In the genomic region with DNA sequence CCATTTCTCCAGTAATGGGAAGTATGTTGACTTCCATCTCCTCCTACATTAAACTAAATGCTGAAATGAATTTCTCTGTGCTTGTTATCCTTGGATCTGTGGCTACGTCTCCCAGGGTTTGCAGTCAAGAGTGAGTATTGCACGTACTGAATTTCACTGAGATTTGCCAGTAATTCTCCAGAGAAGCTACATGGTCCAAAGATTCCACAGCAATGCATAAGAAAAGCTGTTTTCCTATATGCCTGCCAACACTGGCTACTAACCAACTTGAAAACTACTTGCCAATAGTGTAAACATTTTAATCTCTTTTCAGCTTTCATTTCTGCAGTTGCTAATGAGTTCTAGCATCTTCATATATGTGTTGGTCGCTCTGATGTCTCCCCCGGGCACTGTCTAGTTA, we compare ENCODE assay signal across 29 mouse cellular contexts.
DNase-seq lines count a peak whose midpoint lies in the region; ATAC-seq and TF ChIP-seq lines count a peak whose summit lies in the region.
"Had no signal": no experiment of that assay in that cellular context is flagged by ENCODE, and none has a peak within 500 bp of the region (broad histone marks: within the 10 kb centered on the region; RNA-seq: fewer than 3 reads in every experiment).

No protein-coding gene starts in this region.

- no peaks in the 10 kb centered on the region for H3K9me3 ChIP-seq in embryonic facial prominence, embryonic 14.5 days (ENCODE audit: control insufficient read depth, low read length)
- H3K9me3 ChIP-seq in embryonic facial prominence, embryonic 10.5 days: no peaks in the 10 kb centered on the region
- H3K9me3 ChIP-seq in limb, embryonic 14.5 days (ENCODE audit: control insufficient read depth, low read length): no peaks in the 10 kb centered on the region
- no peaks in the 10 kb centered on the region for H3K9me3 ChIP-seq in limb, embryonic 10.5 days (replicated peaks)
- no peaks in the 10 kb centered on the region for H3K9me3 ChIP-seq in embryonic facial prominence, embryonic 15.5 days (replicated peaks)
- H3K9me3 ChIP-seq in neural tube, embryonic 15.5 days (replicated peaks): no peaks in the 10 kb centered on the region
- H3K9me3 ChIP-seq: G1E; hindbrain, embryonic 10.5 days; hindbrain, embryonic 15.5 days; limb, embryonic 13.5 days; liver, embryonic 13.5 days; midbrain, embryonic 10.5 days; midbrain, embryonic 15.5 days had no signal

- H3K4me3 ChIP-seq in embryonic facial prominence, embryonic 14.5 days (ENCODE audit: low read depth, low read length): no peak overlapping the region
- no peak overlapping the region for H3K4me3 ChIP-seq in embryonic facial prominence, embryonic 10.5 days
- no peak overlapping the region for H3K4me3 ChIP-seq in limb, embryonic 14.5 days (replicated peaks; ENCODE audit: low read length)
- H3K4me3 ChIP-seq in limb, embryonic 10.5 days: no peak overlapping the region
- H3K4me3 ChIP-seq in embryonic facial prominence, embryonic 15.5 days (replicated peaks): no peak overlapping the region
- H3K4me3 ChIP-seq in neural tube, embryonic 15.5 days (replicated peaks): no peak overlapping the region
- H3K4me3 ChIP-seq: erythroblast, embryonic 14.5 days; hindbrain, embryonic 10.5 days; hindbrain, embryonic 15.5 days; limb, embryonic 13.5 days; liver, embryonic 13.5 days; midbrain, embryonic 10.5 days; midbrain, embryonic 15.5 days had no signal

- ATAC-seq in embryonic facial prominence, embryonic 14.5 days (ENCODE audit: low read depth): no peak
- no peak for ATAC-seq in limb, embryonic 14.5 days (ENCODE audit: low FRiP score, low read depth)
- ATAC-seq in embryonic facial prominence, embryonic 15.5 days (ENCODE audit: insufficient number of reproducible peaks, low FRiP score, low TSS enrichment, low read depth): peak; percentile 39; the same call in 1 of the 2 replicates
- ATAC-seq in neural tube, embryonic 15.5 days (ENCODE audit: low FRiP score): no peak
- ATAC-seq: inflammation-experienced regulatory T-cells, adult 6 months; midbrain, embryonic 15.5 days; Patski had no signal

- no peak for TF ChIP-seq POLR2A in limb, embryonic 14.5 days (IDR thresholded peaks at IDR 0.05; ENCODE audit: borderline replicate concordance, extremely low read depth, insufficient read depth, insufficient read length)

- 70% methylated on average over 4 of the region's 4 CpGs for WGBS in embryonic facial prominence, embryonic 14.5 days
- 93% methylated on average over 4 of the region's 4 CpGs for WGBS in embryonic facial prominence, embryonic 10.5 days
- 73% methylated on average over 4 of the region's 4 CpGs for WGBS in limb, embryonic 14.5 days
- 95% methylated on average over 4 of the region's 4 CpGs for WGBS in limb, embryonic 10.5 days
- whole genome bisulfite sequencing in embryonic facial prominence, embryonic 15.5 days: 57% methylated on average over 4 of the region's 4 CpGs
- WGBS in neural tube, embryonic 15.5 days: 75% methylated on average over 4 of the region's 4 CpGs

- H3K9ac ChIP-seq in embryonic facial prominence, embryonic 14.5 days (ENCODE audit: low read depth, low read length): no peak overlapping the region
- H3K9ac ChIP-seq in limb, embryonic 14.5 days (ENCODE audit: low read depth, low read length, severe bottlenecking): no peak overlapping the region
- H3K9ac ChIP-seq in embryonic facial prominence, embryonic 15.5 days: no peak overlapping the region
- H3K9ac ChIP-seq in neural tube, embryonic 15.5 days (replicated peaks): no peak overlapping the region
- H3K9ac ChIP-seq: hindbrain, embryonic 15.5 days; limb, embryonic 13.5 days; liver, embryonic 13.5 days; midbrain, embryonic 15.5 days had no signal

- H3K27ac ChIP-seq in embryonic facial prominence, embryonic 14.5 days (replicated peaks; ENCODE audit: low read depth, low read length): no peak overlapping the region
- no peak overlapping the region for H3K27ac ChIP-seq in embryonic facial prominence, embryonic 10.5 days (replicated peaks)
- no peak overlapping the region for H3K27ac ChIP-seq in limb, embryonic 14.5 days (replicated peaks; ENCODE audit: low read depth, low read length)
- no peak overlapping the region for H3K27ac ChIP-seq in limb, embryonic 10.5 days
- no peak overlapping the region for H3K27ac ChIP-seq in embryonic facial prominence, embryonic 15.5 days (replicated peaks)
- no peak overlapping the region for H3K27ac ChIP-seq in neural tube, embryonic 15.5 days (replicated peaks)
- H3K27ac ChIP-seq: hindbrain, embryonic 10.5 days; hindbrain, embryonic 15.5 days; limb, embryonic 13.5 days; liver, embryonic 13.5 days; midbrain, embryonic 10.5 days; midbrain, embryonic 15.5 days had no signal

- no peaks in the 10 kb centered on the region for H3K4me1 ChIP-seq in embryonic facial prominence, embryonic 14.5 days (ENCODE audit: control insufficient read depth, insufficient read depth, low read length)
- H3K4me1 ChIP-seq in embryonic facial prominence, embryonic 10.5 days: peaks cover 8% of the 10 kb centered on the region; the same call in 1 of the 2 replicates
- no peaks in the 10 kb centered on the region for H3K4me1 ChIP-seq in limb, embryonic 14.5 days (ENCODE audit: control insufficient read depth, insufficient read depth, low read length)
- peaks cover 5% of the 10 kb centered on the region; the same call in 1 of the 2 replicates for H3K4me1 ChIP-seq in limb, embryonic 10.5 days
- H3K4me1 ChIP-seq in embryonic facial prominence, embryonic 15.5 days: no peaks in the 10 kb centered on the region
- H3K4me1 ChIP-seq in neural tube, embryonic 15.5 days: no peaks in the 10 kb centered on the region; the same call in 1 of the 2 replicates
- H3K4me1 ChIP-seq: hindbrain, embryonic 10.5 days; hindbrain, embryonic 15.5 days; limb, embryonic 13.5 days; liver, embryonic 13.5 days; midbrain, embryonic 10.5 days; midbrain, embryonic 15.5 days had no signal

- no peaks in the 10 kb centered on the region for H3K27me3 ChIP-seq in embryonic facial prominence, embryonic 14.5 days (replicated peaks; ENCODE audit: control insufficient read depth, insufficient read depth, low read length)
- no peaks in the 10 kb centered on the region for H3K27me3 ChIP-seq in embryonic facial prominence, embryonic 10.5 days (replicated peaks; ENCODE audit: low read depth, poor library complexity, severe bottlenecking)
- no peaks in the 10 kb centered on the region for H3K27me3 ChIP-seq in limb, embryonic 14.5 days (ENCODE audit: control insufficient read depth, insufficient read depth, low read length)
- H3K27me3 ChIP-seq in limb, embryonic 10.5 days (ENCODE audit: low read depth, poor library complexity, severe bottlenecking): no peaks in the 10 kb centered on the region
- H3K27me3 ChIP-seq in embryonic facial prominence, embryonic 15.5 days: no peaks in the 10 kb centered on the region
- no peaks in the 10 kb centered on the region for H3K27me3 ChIP-seq in neural tube, embryonic 15.5 days (replicated peaks)
- H3K27me3 ChIP-seq: hindbrain, embryonic 15.5 days; limb, embryonic 13.5 days; liver, embryonic 13.5 days; midbrain, embryonic 15.5 days; Patski had no signal

- H3K4me2 ChIP-seq in embryonic facial prominence, embryonic 14.5 days (ENCODE audit: low read depth, low read length): no peak overlapping the region
- H3K4me2 ChIP-seq in limb, embryonic 14.5 days (replicated peaks; ENCODE audit: low read depth, low read length, severe bottlenecking): no peak overlapping the region
- no peak overlapping the region for H3K4me2 ChIP-seq in embryonic facial prominence, embryonic 15.5 days (replicated peaks)
- H3K4me2 ChIP-seq in neural tube, embryonic 15.5 days: no peak overlapping the region
- H3K4me2 ChIP-seq: hindbrain, embryonic 15.5 days; limb, embryonic 13.5 days; liver, embryonic 13.5 days; midbrain, embryonic 15.5 days had no signal

- no peaks in the 10 kb centered on the region for H3K36me3 ChIP-seq in embryonic facial prominence, embryonic 14.5 days (ENCODE audit: control insufficient read depth, insufficient read depth, low read length)
- no peaks in the 10 kb centered on the region for H3K36me3 ChIP-seq in embryonic facial prominence, embryonic 10.5 days (replicated peaks)
- H3K36me3 ChIP-seq in limb, embryonic 14.5 days (ENCODE audit: control insufficient read depth, insufficient read depth, low read length): no peaks in the 10 kb centered on the region
- H3K36me3 ChIP-seq in limb, embryonic 10.5 days: no peaks in the 10 kb centered on the region
- no peaks in the 10 kb centered on the region for H3K36me3 ChIP-seq in embryonic facial prominence, embryonic 15.5 days
- no peaks in the 10 kb centered on the region for H3K36me3 ChIP-seq in neural tube, embryonic 15.5 days
- H3K36me3 ChIP-seq: G1E; hindbrain, embryonic 10.5 days; hindbrain, embryonic 15.5 days; limb, embryonic 13.5 days; liver, embryonic 13.5 days; midbrain, embryonic 10.5 days; midbrain, embryonic 15.5 days had no signal

- peak; percentile 79 for DNase-seq in embryonic facial prominence, embryonic 14.5 days (ENCODE audit: low spot score)
- no peak for DNase-seq in embryonic facial prominence, embryonic 10.5 days (ENCODE audit: low spot score)
- DNase-seq in limb, embryonic 14.5 days (ENCODE audit: low spot score): peak; percentile 52
- no peak for DNase-seq in limb, embryonic 10.5 days (ENCODE audit: low spot score)
- DNase-seq in 3T3-L1 (ENCODE audit: low read depth, low spot score): peak; percentile 7
- DNase-seq in left cerebral cortex, postnatal 10 days (ENCODE audit: extremely low spot score in 1 of 2, low spot score in 2 of 2): no peak
- DNase-seq: adrenal gland, postnatal 14 days; cerebellum, adult 2 months; cerebellum, postnatal 25 days; gastrocnemius, postnatal 14 days; heart, postnatal 14 days; kidney, adult 11 months; kidney, postnatal 14 days; layer of hippocampus, adult 9-11 months; liver, embryonic 13.5 days; lung, adult 18-20 months; spleen, adult 18-20 months; thymus, postnatal 14 days had no signal

- intact Hi-C loops in left cerebral cortex, postnatal 10 days (cut with DNase I): no loop called here

Comparison
In these comparisons a context has a peak if more than half of its experiments do, and no peak if none do; other contexts are left out.
1. DNase-seq: peak in embryonic facial prominence, embryonic 14.5 days (single experiment), limb, embryonic 14.5 days (single experiment) and 3T3-L1 (single experiment); none in embryonic facial prominence, embryonic 10.5 days (single experiment), limb, embryonic 10.5 days (single experiment) and left cerebral cortex, postnatal 10 days (0 of 2).